ENCODE assay signal across 7 mouse cellular contexts in the genomic region with DNA sequence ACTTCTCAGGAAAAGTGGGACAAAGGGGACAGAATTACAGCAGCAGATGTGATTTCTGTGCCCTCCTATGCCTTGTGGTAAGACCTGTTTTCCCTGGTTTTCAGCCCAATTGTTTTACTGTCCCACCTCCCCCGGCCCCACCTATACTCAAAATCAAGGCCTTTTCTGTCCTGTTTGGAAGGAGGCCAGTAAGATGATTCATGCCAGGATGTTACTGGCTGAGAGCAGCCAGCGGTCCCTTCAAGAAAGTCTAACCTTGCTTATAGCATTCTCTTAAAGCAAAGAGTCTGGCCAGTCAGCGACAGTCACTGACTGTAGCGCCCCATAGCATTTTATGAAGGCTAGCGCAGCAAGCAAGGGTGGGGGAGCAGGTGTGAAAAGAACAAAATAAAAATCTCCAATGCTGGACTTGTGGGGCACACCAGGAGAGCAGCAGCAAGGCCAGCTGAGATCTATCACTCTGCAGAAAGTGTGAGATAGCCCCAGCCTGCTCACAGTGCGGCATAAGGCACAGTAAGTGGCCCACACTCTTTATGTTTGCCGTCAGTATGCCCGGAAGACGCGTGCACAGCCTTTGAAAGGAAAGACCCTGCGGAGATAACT. TPM values are rescaled to one million over a fixed set of nuclear protein-coding genes. Genes with fewer than 3 reads are reported as not detected.
DNase-seq lines count a peak whose midpoint lies in the region; ATAC-seq and TF ChIP-seq lines count a peak whose summit lies in the region.

No protein-coding gene starts in this region.

- no peak overlapping the region for H3K4me2 ChIP-seq in midbrain, postnatal 0 days (ENCODE audit: low read depth, low read length, poor library complexity, severe bottlenecking)

- no peak overlapping the region for H3K4me3 ChIP-seq in midbrain, postnatal 0 days (ENCODE audit: low read depth, low read length)

- no peaks in the 10 kb centered on the region for H3K36me3 ChIP-seq in midbrain, postnatal 0 days (ENCODE audit: insufficient read depth, low read length)

- H3K9ac ChIP-seq in midbrain, postnatal 0 days (replicated peaks; ENCODE audit: low read length, poor library complexity, severe bottlenecking): no peak overlapping the region

- ATAC-seq in midbrain, postnatal 0 days (ENCODE audit: low FRiP score): no peak
- no peak for ATAC-seq in inflammation-experienced regulatory T-cells, adult 6 months

- no peaks in the 10 kb centered on the region for H3K27me3 ChIP-seq in midbrain, postnatal 0 days (ENCODE audit: insufficient read depth, low read length)

- WGBS in midbrain, postnatal 0 days: 59% methylated on average over 11 of the region's 11 CpGs

- H3K9me3 ChIP-seq in midbrain, postnatal 0 days (ENCODE audit: low read length): no peaks in the 10 kb centered on the region

- no peaks in the 10 kb centered on the region for H3K4me1 ChIP-seq in midbrain, postnatal 0 days (ENCODE audit: insufficient read depth, low read length)

- no peak for TF ChIP-seq CTCF in midbrain, postnatal 0 days (IDR thresholded peaks at IDR 0.05)

- peak overlapping the region; percentile 1; the same call in 1 of the 2 replicates for H3K27ac ChIP-seq in midbrain, postnatal 0 days (ENCODE audit: low read depth, low read length)

- DNase-seq in 3T3-L1 (ENCODE audit: low read depth, low spot score): peak; percentile 47
- peak; percentile 34 for DNase-seq in CD4-positive helper T cell, adult 2 months (ENCODE audit: low read depth, low spot score)
- DNase-seq in heart, adult 18-20 months: peak; percentile 74 to 76
- peak; percentile 45 for DNase-seq in kidney, adult 18-20 months
- peak; percentile 17 for DNase-seq in midbrain, postnatal 0 days (ENCODE audit: low spot score)
- DNase-seq in spleen, adult 12 weeks (ENCODE audit: low spot score): no peak

RNA-seq across cellular contexts. Expression of gene Epas1, which starts 47.8 kb away (rescaled TPM):
- 100 to 1,000 TPM; 248 to 259 TPM for total RNA-seq in heart, adult 18-20 months (2021)
- 17.5 and 21.5 TPM in 2 replicates for total RNA-seq in midbrain, postnatal 0 days (2014; rRNA removed)
- 6.0 and 6.3 TPM in 2 replicates for polyA plus RNA-seq in midbrain, postnatal 0 days (2015; fragmentation: Nextera tagmentation; extraction: Ambion mirVana)
- polyA plus RNA-seq in inflammation-experienced regulatory T-cells, adult 6 months (2017; shearing (Covaris generic)): 1 to 10 TPM; 2.8 to 5.3 (median 3.6) TPM

Comparison
In these comparisons a context has a peak if more than half of its experiments do, and no peak if none do; other contexts are left out.
1. RNA of gene Epas1, which starts 47.8 kb away (total RNA-seq): 248 to 259 TPM in heart, adult 18-20 months; 17.5 to 21.5 TPM in midbrain, postnatal 0 days; every median in the first group is over 10 times any median in the second.